Mouse (Mus musculus) forebrain, embryonic 10.5 days (tissue): ENCODE measurements around the gene Tnnc1. TPM values are rescaled to one million over a fixed set of nuclear protein-coding genes. Genes with fewer than 3 reads are reported as not detected.

ENCODE experiments used
- DNase-seq: peaks from one replicate; pipeline ENCODE4 v3.0.0-alpha.2; 2017; ENCODE audit warnings: low spot score; ENCODE audit errors: extremely low spot score
- H3K27ac ChIP-seq: fragments of 300-500 bp; sonication (generic); 2 replicates; pipeline ENCODE4 v1.5.1; 2016; ENCODE audit warnings: mild to moderate bottlenecking
- H3K27me3 ChIP-seq: fragments of 300-500 bp; sonication (generic); 2 replicates; pipeline ENCODE4 v1.6.1; 2016; ENCODE audit warnings: mild to moderate bottlenecking; ENCODE audit not compliant: poor library complexity, severe bottlenecking
- H3K36me3 ChIP-seq: fragments of 300-500 bp; sonication (generic); replicated peaks from 2 replicates; pipeline ENCODE4 v1.6.1; 2016; ENCODE audit warnings: mild to moderate bottlenecking, moderate library complexity
- H3K4me1 ChIP-seq: fragments of 300-500 bp; sonication (generic); 2 replicates; pipeline ENCODE4 v1.6.1; 2016
- H3K4me3 ChIP-seq: fragments of 300-500 bp; sonication (generic); 2 replicates; pipeline ENCODE4 v1.5.1; 2016; ENCODE audit warnings: mild to moderate bottlenecking, moderate library complexity
- H3K9me3 ChIP-seq: fragments of 300-500 bp; sonication (generic); 2 replicates; pipeline ENCODE4 v1.6.1; 2016; ENCODE audit warnings: mild to moderate bottlenecking, moderate library complexity
- WGBS: fragments of 180-500 bp; shearing (Covaris S2); methylation state at CpG from one replicate; pipeline ENCODE4 v1.1.7; 2016; 5-methylcytosine and 5-hydroxymethylcytosine counted together
- polyA plus RNA-seq: library from polyadenylated mRNA; unstranded; fragments of >200 nt; fragmentation: Nextera tagmentation; extraction: Ambion mirVana; gene quantifications from 2 replicates; pipeline ENCODE4 v1.2.1, GENCODE M21; 2016

Gene Tnnc1
- 0.67 and 0.84 TPM in 2 replicates for polyA plus RNA-seq

DNA sequence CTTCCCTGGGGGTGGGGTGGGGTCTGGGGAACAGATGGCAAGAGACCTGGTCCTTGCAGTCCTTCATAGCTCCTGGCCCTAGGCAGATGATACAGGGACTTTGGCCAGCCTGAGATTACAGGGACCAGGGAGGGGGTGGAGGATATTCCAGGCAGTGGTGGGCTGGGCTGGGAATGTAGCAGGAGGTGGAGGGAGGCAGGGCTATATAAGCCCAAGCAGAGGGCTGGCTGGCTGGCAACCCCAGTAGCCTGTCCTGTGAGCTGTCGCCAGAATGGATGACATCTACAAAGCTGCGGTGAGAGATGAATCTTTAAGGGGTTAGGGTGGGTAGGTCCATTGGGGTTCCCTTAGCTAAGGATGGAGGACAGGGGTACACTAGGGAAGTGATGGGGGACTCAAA lies at the start of gene Tnnc1:
Gene Tnnc1, plus strand, starts transcription at position 229 of the 400 bp plus-strand sequence.
- Histone ChIP-seq H3K27ac (peak within 1 kb of the TSS; percentile 97), H3K9me3 (no peaks in the 10 kb centered on the region), H3K27me3 (no peaks in the 10 kb centered on the region; the same call in none of the 2 replicates), H3K36me3 (peaks cover 18% of the 10 kb centered on the region), H3K4me1 (peaks cover 28% of the 10 kb centered on the region), H3K4me3 (peak within 1 kb of the TSS; percentile 85)
- WGBS: 95% methylated on average over 2 of the region's 2 CpGs
- no peak for DNase-seq

DNA sequence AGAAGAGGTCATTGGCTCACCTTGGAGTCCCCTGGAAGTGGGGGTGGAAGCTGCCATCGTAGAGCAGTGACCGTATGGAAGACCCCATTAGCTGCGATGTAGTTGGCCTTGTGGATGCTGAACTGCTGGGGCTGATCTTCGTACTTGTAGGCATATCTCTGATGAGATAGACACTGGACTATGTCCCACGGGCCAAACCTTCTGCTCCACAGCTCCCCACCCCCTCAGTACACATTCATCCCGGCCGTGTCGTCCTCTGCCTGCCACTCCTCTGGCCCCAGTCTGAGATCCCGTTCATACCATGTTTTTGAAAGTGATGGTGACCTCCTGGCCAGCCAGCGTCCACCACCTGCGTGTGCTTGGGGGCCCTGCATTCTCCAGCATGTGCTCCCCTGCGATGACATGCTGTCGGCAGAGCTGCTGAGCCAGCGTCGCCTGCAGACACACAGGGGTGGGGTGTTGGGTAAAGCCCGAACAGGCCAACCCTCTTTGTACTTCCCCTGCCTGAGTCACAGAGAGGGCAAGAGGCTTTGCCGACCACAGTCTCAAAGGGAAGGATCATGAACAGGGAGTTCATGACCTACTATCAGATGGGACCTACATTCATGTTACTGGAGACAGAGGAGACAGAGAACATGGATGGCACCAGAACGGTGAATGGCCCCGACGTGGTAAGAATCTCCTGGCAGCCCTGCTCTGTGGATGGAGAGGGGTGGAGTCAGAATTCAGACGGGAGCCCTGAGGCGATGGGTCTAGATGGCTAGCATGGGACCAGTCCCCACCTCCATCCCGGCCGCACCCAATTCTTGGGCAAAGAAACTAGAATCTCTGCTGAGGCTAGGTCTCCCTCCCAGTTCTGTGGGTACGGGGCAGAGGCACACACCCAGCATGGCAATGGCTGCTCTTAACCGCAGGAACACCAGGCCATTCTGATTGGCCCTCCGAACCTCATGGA lies 47.6 kb upstream of the Tnnc1 start:
- Histone ChIP-seq H3K36me3 (no peaks in the 10 kb centered on the region), H3K9me3 (no peaks in the 10 kb centered on the region), H3K27me3 (no peaks in the 10 kb centered on the region), H3K4me1 (peaks cover 4% of the 10 kb centered on the region), H3K27ac (no peak overlapping the region), H3K4me3 (no peak overlapping the region)
- WGBS: 87% methylated on average over 27 of the region's 27 CpGs
- no peak for DNase-seq

DNA sequence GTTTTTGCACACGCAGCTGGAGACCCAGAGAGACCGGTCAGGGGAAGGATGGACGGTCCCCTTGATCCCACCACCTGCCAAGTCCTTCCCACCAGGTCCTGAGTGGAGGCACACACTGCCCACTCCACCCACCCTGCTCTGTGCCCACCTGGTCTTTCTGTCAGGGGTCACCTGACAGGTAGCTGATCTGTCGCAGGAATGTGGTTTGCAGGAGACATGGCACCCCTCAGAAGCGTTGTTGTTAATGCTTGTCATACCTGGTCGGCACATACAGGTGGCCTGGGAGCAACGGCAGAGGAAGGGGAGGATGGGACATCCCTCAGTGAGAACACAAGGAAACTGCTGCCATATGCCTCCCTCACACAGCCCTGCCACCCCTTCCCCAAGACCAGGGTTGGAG lies 46.9 kb upstream of the Tnnc1 start:
- no peak for DNase-seq
- 94% methylated on average over 7 of the region's 7 CpGs for WGBS
- peaks cover 12% of the 10 kb centered on the region for H3K4me1 ChIP-seq

GRCm38 (mm10) chr14:31161638-31162037 lies 46.5 kb upstream of the Tnnc1 start:
- no peak overlapping the region for H3K27ac ChIP-seq
- H3K4me3 ChIP-seq: no peak overlapping the region
- no peaks in the 10 kb centered on the region for H3K36me3 ChIP-seq
- H3K9me3 ChIP-seq: no peaks in the 10 kb centered on the region
- no peaks in the 10 kb centered on the region for H3K27me3 ChIP-seq
- DNase-seq: no peak
- H3K4me1 ChIP-seq: peaks cover 16% of the 10 kb centered on the region
- WGBS: 77% methylated on average over 10 of the region's 10 CpGs

More for the DNA sequence above, 46.9 kb upstream of the Tnnc1 start:
- H3K27me3 ChIP-seq: no peaks in the 10 kb centered on the region
- H3K27ac ChIP-seq: no peak overlapping the region
- no peaks in the 10 kb centered on the region for H3K36me3 ChIP-seq
- H3K4me3 ChIP-seq: no peak overlapping the region
- H3K9me3 ChIP-seq: no peaks in the 10 kb centered on the region

GRCm38 (mm10) chr14:31164067-31164466 lies 44.0 kb upstream of the Tnnc1 start:
- peaks cover 31% of the 10 kb centered on the region for H3K4me1 ChIP-seq
- DNase-seq: no peak
- H3K36me3 ChIP-seq: no peaks in the 10 kb centered on the region
- H3K4me3 ChIP-seq: no peak overlapping the region
- no peak overlapping the region for H3K27ac ChIP-seq
- 88% methylated on average over 8 of the region's 8 CpGs for WGBS
- no peaks in the 10 kb centered on the region for H3K9me3 ChIP-seq
- no peaks in the 10 kb centered on the region for H3K27me3 ChIP-seq

GRCm38 (mm10) chr14:31165010-31165409 lies 43.1 kb upstream of the Tnnc1 start:
- peaks cover 31% of the 10 kb centered on the region for H3K4me1 ChIP-seq
- no peaks in the 10 kb centered on the region for H3K9me3 ChIP-seq
- no peak overlapping the region for H3K27ac ChIP-seq
- no peak for DNase-seq
- no peaks in the 10 kb centered on the region for H3K27me3 ChIP-seq
- no peak overlapping the region for H3K4me3 ChIP-seq
- 86% methylated on average over 2 of the region's 2 CpGs for WGBS
- H3K36me3 ChIP-seq: peaks cover 3% of the 10 kb centered on the region

DNA sequence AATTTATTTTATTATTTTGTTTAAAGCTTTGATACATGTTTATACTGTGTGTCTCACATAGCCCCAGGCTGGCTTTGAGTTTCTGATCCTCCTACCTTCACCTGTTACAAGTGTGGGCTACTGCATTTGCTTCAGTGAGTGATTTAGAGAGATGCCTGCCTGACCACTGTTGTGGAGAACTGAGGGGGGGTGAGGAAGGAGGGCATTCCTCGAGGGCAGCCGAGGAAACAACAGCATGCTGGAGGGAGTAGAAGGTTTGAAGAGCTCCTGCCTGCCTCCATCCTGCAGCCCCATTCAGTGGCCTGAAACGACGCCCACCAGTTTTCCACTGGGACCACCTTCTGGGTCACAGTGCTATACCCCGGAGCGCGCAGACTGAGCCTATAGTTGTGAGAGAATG lies 42.7 kb upstream of the Tnnc1 start:
- H3K36me3 ChIP-seq: peaks cover 8% of the 10 kb centered on the region
- no peaks in the 10 kb centered on the region for H3K27me3 ChIP-seq
- WGBS: 71% methylated on average over 7 of the region's 7 CpGs
- peaks cover 36% of the 10 kb centered on the region for H3K4me1 ChIP-seq
- H3K4me3 ChIP-seq: no peak overlapping the region
- no peaks in the 10 kb centered on the region for H3K9me3 ChIP-seq
- H3K27ac ChIP-seq: 0 out of 2 replicates have a peak overlapping the region, but pooled peaks have one; percentile 15
- DNase-seq: no peak

- Histone ChIP-seq H3K27ac (peak overlapping the region; percentile 15), H3K27me3 (no peaks in the 10 kb centered on the region), H3K4me1 (peaks cover 42% of the 10 kb centered on the region), H3K9me3 (no peaks in the 10 kb centered on the region), H3K36me3 (peaks cover 14% of the 10 kb centered on the region), H3K4me3 (peak overlapping the region; percentile 16)
- DNase-seq: no peak
- WGBS: 86% methylated on average over 10 of the region's 10 CpGs
Measured at GRCm38 (mm10) chr14:31165991-31166630, 42.0 kb upstream of the Tnnc1 start.

GRCm38 (mm10) chr14:31166827-31167226 lies 41.3 kb upstream of the Tnnc1 start:
- Histone ChIP-seq H3K4me1 (peaks cover 43% of the 10 kb centered on the region), H3K9me3 (no peaks in the 10 kb centered on the region), H3K27me3 (no peaks in the 10 kb centered on the region), H3K27ac (peak overlapping the region; percentile 15; the same call in 1 of the 2 replicates), H3K36me3 (peaks cover 21% of the 10 kb centered on the region), H3K4me3 (peak overlapping the region; percentile 16)
- no peak for DNase-seq
- 63% methylated on average over 9 of the region's 9 CpGs for WGBS

DNA sequence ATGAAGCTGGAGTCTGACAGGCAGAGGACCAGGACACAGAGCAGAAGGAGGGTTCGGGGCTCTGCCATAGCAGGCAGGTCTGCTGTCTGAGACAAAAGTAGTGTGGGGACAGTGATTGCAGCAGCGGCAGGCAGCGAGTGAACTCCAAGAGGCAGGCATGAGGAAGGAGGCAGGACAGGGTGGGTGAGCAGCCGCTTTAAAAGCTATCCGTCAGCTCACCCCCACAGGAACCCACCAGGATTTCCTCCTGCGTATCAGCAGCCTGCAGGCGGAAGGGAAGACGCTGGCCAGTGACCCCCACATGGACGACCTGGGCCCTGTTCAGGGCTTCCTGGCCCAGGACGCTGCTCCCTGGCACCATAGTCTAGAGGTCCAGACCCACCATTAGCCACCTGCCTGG lies 39.7 kb upstream of the Tnnc1 start, which contains the start of gene Stab1:
Gene Stab1, minus strand, starts transcription at position 217 of the 400 bp plus-strand sequence.
- Histone ChIP-seq H3K4me1 (peaks cover 43% of the 10 kb centered on the region), H3K27me3 (no peaks in the 10 kb centered on the region), H3K9me3 (no peaks in the 10 kb centered on the region), H3K27ac (peak within 1 kb of the TSS; percentile 15), H3K36me3 (peaks cover 37% of the 10 kb centered on the region), H3K4me3 (peak within 1 kb of the TSS; percentile 16)
- DNase-seq: no peak
- WGBS: 65% methylated on average over 10 of the region's 10 CpGs

DNA sequence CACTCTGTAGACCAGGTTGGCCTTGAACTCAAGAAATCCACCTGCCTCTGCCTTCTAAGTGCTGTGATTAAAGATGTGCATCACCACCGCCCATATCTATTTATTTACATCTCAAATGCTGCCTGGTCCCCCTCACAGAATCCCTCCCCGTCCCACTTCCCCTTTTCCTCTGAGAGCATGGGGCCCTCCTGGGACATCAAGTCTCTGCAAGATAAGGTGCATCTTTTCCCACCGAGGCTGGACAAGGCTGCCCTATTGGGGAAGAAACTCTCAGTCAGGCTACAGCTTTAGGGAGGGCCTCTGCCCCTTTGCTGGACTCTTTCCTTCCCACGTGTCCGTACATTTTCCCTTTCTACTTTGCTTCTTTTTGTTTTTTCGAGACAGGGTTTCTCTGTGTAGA lies 38.6 kb upstream of the Tnnc1 start:
- 83% methylated on average over 6 of the region's 6 CpGs for WGBS
- Histone ChIP-seq H3K9me3 (no peaks in the 10 kb centered on the region), H3K27ac (no peak overlapping the region), H3K27me3 (no peaks in the 10 kb centered on the region), H3K36me3 (peaks cover 48% of the 10 kb centered on the region), H3K4me3 (no peak overlapping the region), H3K4me1 (peaks cover 43% of the 10 kb centered on the region)
- no peak for DNase-seq

GRCm38 (mm10) chr14:31170963-31171362 lies 37.1 kb upstream of the Tnnc1 start:
- H3K4me1 ChIP-seq: peaks cover 36% of the 10 kb centered on the region
- H3K9me3 ChIP-seq: no peaks in the 10 kb centered on the region
- DNase-seq: no peak
- 91% methylated on average over 13 of the region's 13 CpGs for WGBS
- H3K27ac ChIP-seq: 0 out of 2 replicates have a peak overlapping the region, but pooled peaks have one; percentile 48
- H3K27me3 ChIP-seq: no peaks in the 10 kb centered on the region
- no peak overlapping the region for H3K4me3 ChIP-seq
- peaks cover 63% of the 10 kb centered on the region for H3K36me3 ChIP-seq

DNA sequence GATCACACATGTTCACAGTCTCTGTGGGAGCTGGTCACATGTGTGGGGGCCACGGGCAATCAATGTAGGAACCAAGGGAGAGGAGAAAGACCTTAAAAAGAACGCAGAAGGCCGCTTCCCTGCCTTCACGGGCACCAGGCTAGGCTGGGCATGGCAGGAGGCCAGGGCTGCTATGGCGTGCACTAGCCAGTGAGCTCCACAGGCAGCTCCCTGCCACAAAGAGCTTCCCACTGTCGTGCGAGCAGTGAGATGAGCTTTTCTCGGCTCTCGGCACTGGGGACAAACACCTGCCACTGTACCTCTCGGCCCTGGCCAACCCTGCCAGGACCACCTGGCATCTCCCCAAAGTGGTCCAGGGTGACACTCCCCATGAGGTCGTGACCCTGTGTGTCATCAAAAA lies 36.7 kb upstream of the Tnnc1 start:
- Histone ChIP-seq H3K36me3 (peaks cover 67% of the 10 kb centered on the region), H3K9me3 (no peaks in the 10 kb centered on the region), H3K4me1 (peaks cover 32% of the 10 kb centered on the region), H3K4me3 (no peak overlapping the region), H3K27ac (no peak overlapping the region), H3K27me3 (no peaks in the 10 kb centered on the region)
- no peak for DNase-seq
- 94% methylated on average over 11 of the region's 11 CpGs for WGBS
